Mouse (Mus musculus) embryo, embryonic 11.5 days (tissue): ENCODE measurements around the gene Kcnj4.
"Not testable (repeated sequence)": the region's sequence is repeated elsewhere in the genome, so short reads cannot be mapped to it uniquely, and the experiment has no call there.

Experiments used
- DNase-seq: peaks from one replicate; pipeline ENCODE4 v3.0.0-alpha.2; 2012; ENCODE audit warnings: low read depth, low spot score

The Kcnj4 gene

GRCm38 (mm10) chr15:79511553-79512320, 6.7 kb upstream of the Kcnj4 start:
- peak; percentile 64 for DNase-seq

GRCm38 (mm10) chr15:79510425-79510824, 5.4 kb upstream of the Kcnj4 start:
- no peak for DNase-seq

- no peak for DNase-seq
Measured at GRCm38 (mm10) chr15:79509998-79510397, 5.0 kb upstream of the Kcnj4 start.

GRCm38 (mm10) chr15:79507055-79507828, 2.2 kb upstream of the Kcnj4 start:
- DNase-seq = no peak

- no peak for DNase-seq
Measured at GRCm38 (mm10) chr15:79506460-79506859, 1.4 kb upstream of the Kcnj4 start.

- DNase-seq = no peak
Measured at GRCm38 (mm10) chr15:79505616-79506283, 709 bp upstream of the Kcnj4 start.

- no peak for DNase-seq
Measured at GRCm38 (mm10) chr15:79503438-79503837, 1.6 kb downstream of the Kcnj4 start.

GRCm38 (mm10) chr15:79502891-79503341, 2.1 kb downstream of the Kcnj4 start:
- no peak for DNase-seq

GRCm38 (mm10) chr15:79500110-79500509, 4.9 kb downstream of the Kcnj4 start:
- DNase-seq = no peak

GRCm38 (mm10) chr15:79493527-79493926, 11.5 kb downstream of the Kcnj4 start:
- DNase-seq = no peak

GRCm38 (mm10) chr15:79489463-79489862, 15.6 kb downstream of the Kcnj4 start:
- DNase-seq = no peak

GRCm38 (mm10) chr15:79481181-79481688, 23.8 kb downstream of the Kcnj4 start:
- DNase-seq = no peak

GRCm38 (mm10) chr15:79477227-79477626, 27.8 kb downstream of the Kcnj4 start:
- no peak for DNase-seq

GRCm38 (mm10) chr15:79473638-79474355, 31.2 kb downstream of the Kcnj4 start:
- DNase-seq = no peak

- DNase-seq = no peak
Measured at GRCm38 (mm10) chr15:79473042-79473441, 32.0 kb downstream of the Kcnj4 start.

GRCm38 (mm10) chr15:79471095-79471494, 33.9 kb downstream of the Kcnj4 start:
- DNase-seq = no peak

GRCm38 (mm10) chr15:79470583-79470982, 34.5 kb downstream of the Kcnj4 start:
- DNase-seq = no peak

- no peak for DNase-seq
Measured at GRCm38 (mm10) chr15:79469577-79469976, 35.5 kb downstream of the Kcnj4 start.

- DNase-seq = peak; percentile 75
Measured at GRCm38 (mm10) chr15:79466601-79467286, 38.3 kb downstream of the Kcnj4 start.

- DNase-seq = no peak
Measured at GRCm38 (mm10) chr15:79456546-79456945, 48.5 kb downstream of the Kcnj4 start.

- DNase-seq = not testable (repeated sequence)
Measured at GRCm38 (mm10) chr15:79456104-79456503, 48.9 kb downstream of the Kcnj4 start.
